Mouse (Mus musculus): ENCODE results near the gene Ybx2.
A peak's percentile ranks its signal among the peaks of the same experiment; 100 is the strongest.

DNA sequence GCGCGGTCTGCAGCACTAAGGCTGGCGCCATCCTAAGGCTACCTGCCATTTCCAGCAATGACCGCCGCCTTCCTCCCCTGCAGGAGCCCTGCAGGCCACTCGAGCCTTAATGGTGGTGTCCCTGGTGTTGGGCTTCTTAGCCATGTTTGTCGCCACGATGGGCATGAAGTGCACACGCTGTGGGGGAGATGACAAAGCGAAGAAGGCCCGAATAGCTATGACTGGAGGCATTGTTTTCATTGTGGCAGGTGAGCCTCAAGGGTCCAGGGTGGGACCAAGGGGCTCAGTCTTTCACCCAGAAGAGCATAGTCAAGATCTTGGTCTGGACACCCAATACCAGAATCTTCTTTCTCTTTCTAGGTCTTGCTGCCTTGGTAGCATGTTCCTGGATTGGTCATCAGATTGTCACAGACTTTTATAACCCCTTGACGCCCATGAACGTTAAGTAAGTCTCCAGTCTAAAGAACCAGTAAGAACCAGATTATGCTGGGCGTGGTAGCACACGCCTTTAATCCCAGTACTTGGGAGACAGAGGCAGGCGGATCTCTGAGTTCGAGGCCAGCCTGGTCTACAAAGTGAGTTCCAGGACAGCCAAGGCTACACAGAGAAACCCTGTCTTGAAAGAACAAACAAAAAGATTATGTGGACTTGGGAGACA is 31.4 kb downstream of the Ybx2 start:
- TF ChIP-seq CTCF (IDR thresholded peaks at IDR 0.05; ENCODE audit: borderline replicate concordance, insufficient read depth, low read length) (no peak), POLR2A (IDR thresholded peaks at IDR 0.05; ENCODE audit: low read depth, low read length) (0 out of 2 replicates have a peak, but pooled peaks have one; percentile 9)
